Mouse (Mus musculus) activated CD4-positive, CD25-positive, alpha-beta regulatory T cell, adult 4 months (primary cell): ENCODE results near the gene Ankrd13b. TPM values are rescaled to one million over a fixed set of nuclear protein-coding genes. Genes with fewer than 3 reads are reported as not detected.

Source experiments
- ATAC-seq: one replicate; pipeline ENCODE4 v1.8.0; 2017
- polyA plus RNA-seq, 2 experiments: library from polyadenylated mRNA; unstranded; fragments of 100-300 nt; shearing (Covaris generic); gene quantifications; one replicate each; pipeline ENCODE4 v1.2.1; 2017

The Ankrd13b gene
- polyA plus RNA-seq, 2 experiments from 2014 or later, result 0.93 to 1.2 TPM

DNA sequence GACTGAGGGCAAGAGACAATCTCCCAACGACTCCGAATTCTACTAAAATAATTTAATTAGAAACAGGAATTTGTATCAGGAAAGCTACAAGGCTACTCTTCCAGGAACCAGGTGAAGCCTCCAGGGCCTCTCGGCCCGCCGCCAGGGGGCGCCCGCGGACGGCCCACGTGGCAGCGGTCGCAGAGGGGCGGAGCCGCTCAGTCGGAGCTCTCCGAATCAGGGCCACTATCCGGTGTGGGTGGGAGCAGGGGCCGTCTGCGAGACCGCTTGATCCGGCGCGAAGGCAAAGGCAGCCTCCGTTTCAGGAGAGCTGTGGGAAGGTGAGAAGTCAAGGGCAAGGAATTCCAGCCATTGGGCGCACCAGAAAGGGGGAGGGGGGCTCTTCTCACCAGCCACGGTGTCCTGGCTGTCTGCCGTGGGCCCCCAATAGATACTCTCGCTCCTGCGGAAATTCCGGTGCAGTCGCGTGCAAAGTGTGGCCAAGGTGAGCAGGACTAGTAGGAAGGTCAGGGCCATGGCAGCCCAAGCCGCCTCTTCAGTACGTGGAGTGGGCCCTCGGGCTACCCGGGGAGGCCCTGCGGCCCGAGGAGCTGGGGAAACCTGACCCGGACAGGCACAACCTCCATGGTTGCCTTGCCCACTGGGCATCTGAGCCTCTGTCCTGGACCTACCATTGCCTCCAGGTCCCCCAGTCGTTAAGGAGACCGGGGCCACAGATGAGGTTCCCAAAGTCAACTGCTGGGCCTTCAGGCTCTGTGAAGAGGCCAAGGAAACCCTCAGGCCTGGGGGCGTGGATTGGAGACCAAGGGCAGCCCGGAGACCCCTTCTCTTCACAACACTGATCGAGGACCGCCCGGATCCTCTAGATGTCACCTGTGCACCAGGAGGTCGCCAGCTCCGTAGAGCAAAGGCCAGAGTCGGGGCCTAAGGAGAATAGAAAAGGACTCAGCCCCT, 18.9 kb upstream of the Ankrd13b start:
- peak; percentile 80 for ATAC-seq

DNA sequence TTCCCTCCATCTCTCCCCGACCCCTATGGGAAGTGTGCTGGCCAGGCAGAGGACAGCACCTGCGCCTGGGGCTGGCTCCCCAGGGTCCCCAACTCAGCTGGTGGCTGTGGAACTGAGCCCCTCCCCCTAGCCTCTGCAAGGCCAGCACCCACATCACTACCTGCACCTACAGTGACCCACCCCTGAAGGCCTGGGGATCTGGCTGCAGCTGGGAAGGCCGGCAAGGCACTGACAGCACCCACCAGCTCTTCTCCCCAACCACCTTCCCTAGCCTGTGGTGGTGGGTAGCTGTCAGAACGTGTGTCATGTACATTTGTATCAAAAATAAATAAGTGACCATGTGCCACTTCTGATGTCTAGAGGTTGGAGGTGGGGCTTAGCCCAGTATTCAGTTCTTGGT, 17.9 kb upstream of the Ankrd13b start:
- no peak for ATAC-seq

DNA sequence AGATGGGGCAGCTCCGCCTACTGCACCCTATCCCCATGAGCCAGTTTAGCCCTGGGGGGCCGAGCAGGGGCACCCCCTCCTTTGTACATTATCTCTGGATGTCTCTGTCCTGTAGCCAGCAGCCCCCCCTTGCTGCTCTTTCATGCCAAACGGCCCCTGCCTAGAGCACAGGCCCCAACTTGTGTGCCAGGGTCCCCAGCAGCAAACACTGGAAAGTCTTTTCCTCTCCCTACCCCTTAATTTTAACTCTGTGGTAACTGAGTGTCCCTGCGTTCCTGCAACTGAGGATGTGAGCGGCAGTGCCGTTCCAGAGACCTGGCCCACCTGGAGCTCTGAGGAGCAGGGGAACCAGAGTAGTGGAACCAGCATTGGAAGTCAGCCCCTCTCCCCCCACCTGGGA, 17.5 kb upstream of the Ankrd13b start:
- ATAC-seq, result no peak

DNA sequence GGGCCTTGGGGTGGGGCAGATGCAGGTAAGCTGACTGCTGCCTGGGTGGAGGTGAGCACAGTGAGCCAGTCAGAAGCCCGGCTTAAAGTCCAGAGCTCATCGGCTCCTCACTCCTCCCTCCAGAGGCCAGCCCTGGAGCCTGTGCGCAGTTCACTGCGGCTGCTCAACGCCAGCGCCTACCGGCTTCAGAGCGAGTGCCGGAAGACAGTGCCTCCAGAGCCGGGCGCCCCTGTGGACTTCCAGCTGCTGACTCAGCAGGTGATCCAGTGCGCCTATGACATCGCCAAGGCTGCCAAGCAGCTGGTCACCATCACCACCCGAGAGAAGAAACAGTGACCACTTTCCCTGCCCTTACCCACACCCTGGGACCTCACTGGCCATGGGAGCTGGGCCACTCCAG, 16.8 kb upstream of the Ankrd13b start:
- ATAC-seq, result no peak

DNA sequence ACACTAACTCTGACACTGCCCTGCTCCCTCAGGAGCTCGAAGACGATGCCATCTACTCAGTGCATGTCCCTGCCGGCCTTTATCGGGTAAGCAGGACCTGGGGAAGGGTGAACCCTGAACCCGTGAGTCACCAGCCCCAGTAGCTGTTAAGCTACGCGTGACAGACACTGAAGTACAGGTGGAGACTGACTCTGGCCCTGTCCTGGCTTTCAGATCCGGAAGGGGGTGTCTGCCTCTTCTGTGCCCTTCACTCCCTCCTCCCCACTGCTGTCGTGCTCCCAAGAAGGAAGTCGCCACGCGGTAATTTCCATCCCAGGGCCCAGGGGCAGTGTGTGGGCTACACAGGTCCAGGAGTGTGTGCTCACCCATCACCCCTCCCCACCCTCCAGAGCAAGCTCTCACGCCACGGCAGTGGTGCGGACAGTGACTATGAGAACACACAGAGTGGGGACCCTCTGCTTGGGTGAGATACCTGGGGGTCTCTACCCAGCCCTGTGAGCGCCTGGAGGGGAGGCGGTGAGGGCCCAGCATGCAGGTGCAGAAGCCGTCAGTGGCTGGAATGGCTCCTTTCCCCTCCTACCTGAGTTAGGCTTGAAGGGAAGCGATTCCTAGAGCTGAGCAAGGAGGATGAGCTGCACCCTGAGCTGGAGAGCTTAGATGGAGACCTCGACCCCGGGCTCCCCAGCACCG, 16.0 kb upstream of the Ankrd13b start:
- no peak for ATAC-seq

DNA sequence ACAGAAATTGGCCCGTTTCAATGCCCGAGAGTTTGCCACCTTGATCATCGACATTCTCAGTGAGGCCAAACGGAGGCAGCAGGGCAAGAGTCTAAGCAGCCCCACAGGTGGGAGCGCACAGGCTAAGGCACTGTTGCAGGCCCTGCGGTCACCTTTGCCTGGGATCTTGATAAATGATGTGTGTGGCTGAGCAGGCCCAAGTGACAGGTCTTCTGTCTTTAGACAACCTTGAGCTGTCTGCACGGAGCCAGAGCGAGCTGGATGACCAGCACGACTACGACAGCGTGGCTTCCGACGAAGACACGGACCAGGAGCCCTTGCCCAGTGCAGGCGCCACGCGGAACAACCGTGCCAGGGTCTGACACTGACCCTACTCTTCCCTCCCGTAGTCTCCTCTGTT, 14.9 kb upstream of the Ankrd13b start:
- no peak for ATAC-seq

DNA sequence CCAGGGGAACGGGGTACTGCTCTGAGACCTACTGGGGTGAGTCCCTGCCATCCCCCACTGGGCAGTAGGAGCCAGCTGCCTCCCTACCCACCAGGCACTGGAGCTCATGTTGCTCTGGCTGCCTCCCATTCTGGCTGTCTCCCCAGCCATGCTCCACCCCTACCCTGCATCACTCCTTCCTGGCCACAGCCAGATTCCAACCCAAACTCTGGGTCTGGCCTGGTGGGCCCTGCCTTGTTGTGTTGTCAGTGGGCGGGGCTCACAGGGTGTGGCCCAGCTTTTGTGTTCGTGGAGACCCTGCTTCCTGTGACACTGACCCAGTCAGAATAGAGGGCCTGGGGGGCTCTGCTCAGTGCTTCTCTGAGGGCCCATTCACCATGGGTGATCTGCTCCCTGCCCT, 14.0 kb upstream of the Ankrd13b start:
- ATAC-seq, result no peak

DNA sequence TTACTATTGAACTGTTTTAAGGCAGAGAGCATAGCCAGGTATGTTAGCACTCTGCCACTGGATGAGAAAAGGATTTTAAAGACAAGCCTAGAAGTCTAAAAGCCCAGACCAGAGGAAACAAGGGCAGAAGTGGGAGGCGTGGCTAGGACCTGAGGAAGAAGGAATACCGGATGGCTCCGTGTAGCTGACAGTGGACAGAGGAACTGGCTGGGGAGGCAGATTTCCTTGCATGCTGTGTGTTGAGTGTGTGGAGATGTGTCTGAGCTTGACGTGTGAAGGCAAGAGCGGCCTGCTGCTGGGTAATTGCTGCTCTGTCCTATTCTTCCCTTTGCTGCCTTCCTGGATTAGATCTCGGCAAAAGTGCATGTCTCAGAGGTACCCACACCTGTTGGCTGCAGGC, 13.0 kb upstream of the Ankrd13b start:
- ATAC-seq, result no peak

DNA sequence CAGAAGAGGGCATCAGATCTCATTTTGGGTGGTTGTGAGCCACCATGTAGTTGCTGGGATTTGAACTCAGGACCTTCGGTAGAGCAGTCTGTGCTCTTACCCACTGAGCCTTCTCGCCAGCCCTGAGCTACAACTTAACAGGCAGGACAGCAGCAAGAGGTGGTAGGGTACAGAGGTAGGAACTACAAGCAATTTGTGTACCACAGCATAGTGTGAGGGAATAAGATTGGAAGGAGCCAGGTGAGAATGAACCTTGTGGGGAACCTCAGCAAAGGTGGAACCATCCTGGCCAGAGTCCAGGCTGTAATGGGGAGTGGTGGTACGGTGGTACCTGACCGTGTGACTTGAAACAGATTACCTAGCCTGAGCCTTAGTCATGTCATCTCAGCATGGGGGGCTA, 12.5 kb upstream of the Ankrd13b start:
- ATAC-seq, result no peak

DNA sequence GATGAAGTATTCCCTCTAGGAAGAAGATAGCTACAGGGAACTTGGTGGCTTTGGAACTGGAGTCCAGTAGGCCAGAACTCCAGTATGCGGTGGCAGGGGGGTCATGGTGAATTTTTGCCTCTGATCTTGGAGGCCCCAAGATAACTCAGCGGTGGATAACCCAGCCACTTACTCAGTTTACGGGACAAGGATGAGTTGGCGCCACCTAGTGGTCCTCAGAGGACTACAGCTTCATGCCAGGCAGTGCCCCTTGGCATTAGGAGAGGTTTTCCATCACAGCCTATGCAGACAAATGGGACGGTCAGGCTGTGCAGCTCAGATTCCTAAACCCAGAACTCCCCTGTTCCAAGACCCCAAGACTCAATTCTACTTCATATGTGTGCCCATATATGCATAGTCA, 11.9 kb upstream of the Ankrd13b start:
- no peak for ATAC-seq

DNA sequence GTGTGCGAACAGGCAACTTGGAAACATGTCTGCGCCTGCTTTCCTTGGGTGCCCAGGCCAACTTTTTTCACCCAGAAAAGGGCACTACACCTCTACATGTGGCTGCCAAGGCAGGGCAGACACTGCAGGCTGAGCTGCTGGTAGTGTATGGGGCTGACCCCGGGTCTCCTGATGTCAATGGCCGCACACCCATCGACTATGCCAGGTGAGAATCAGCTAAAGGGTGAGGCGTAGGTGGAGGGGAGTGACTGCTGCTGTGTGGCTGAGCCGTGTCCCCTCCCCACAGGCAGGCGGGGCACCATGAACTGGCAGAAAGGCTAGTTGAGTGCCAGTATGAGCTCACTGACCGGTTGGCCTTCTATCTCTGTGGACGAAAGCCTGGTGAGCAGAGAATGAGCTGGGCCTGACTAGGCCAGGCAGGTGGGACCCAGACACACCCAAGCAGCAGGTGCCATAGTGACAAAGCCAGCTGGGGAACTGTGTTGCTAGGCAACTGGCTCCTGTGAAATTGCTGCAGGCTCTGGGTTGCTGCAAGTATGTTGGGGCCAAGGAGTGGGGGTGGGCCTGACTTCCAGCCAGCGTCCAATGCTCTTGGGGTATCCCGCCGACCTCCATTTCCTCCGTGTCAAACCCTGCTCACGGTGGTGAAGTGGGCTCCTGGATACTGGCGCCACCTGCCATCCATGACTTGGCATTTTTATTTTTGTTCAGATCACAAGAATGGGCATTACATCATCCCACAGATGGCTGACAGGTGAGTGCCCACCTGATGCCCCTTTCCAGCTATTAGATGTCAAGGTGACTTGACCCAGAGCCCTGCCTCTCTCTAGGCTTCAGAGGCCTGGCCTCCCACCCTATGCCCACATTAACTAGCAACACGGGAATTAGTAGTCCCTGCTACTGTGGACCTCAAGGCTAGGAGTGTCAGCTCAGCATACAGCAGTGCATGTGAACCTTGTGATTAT, 11.2 kb upstream of the Ankrd13b start:
- no peak for ATAC-seq

DNA sequence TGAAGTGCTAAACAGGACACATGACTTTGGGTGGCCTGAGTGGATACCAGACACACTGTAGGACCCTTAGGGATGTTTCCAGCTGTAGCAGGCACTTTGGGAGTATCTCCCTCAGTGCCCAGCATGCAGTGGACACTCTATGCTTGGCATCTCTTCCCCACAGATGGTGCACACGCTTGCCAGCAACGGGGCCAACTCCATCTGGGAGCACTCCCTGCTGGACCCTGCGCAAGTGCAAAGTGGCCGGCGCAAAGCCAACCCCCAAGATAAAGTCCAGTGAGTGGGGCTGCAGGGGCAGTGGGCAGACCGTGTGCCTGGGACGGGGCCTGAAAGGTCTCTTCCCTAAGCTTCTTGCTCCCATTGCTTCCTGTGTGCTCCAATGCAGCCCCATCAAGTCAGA, 9.9 kb upstream of the Ankrd13b start:
- ATAC-seq, result no peak

DNA sequence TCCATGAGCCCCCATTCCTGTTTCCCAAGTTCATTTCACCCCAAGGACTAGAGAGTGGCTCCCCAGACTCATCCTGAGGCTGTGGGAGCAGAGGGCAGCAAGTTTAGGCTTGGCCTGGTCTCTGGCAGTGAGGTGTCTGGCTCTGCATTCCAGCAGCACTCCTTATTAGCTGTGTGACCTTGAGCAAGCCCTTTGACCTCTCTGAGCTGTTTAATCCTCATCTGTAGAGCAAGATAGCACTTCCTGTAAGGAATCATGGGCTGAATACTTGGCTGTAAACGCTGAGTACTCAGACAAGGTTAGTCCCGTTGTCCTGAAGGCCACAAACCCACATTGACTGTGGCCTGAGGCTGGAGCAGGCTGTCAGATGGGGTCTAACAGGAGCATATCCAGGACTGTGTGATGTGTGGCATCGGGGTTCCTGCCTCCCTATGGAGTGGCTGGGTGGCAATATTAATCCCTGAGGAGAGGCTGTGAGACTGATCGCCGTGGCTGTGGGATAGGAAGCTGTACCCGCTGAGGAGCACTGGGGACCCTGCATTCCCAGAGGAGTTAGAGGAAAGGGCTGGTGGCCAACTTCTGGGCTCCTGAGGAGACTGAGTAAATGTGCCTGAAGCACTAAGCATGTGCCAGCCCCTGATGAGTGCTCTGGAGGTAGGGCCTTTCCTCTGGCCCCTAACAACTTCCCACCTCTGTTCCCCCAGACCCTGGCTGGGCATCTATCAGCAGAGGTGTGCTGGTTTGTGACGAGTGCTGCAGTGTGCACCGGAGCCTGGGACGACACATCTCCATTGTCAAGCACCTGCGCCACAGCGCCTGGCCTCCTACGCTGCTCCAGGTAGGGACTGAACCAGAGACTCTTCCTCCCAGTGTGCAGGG, 9.0 kb upstream of the Ankrd13b start:
- ATAC-seq, result no peak

DNA sequence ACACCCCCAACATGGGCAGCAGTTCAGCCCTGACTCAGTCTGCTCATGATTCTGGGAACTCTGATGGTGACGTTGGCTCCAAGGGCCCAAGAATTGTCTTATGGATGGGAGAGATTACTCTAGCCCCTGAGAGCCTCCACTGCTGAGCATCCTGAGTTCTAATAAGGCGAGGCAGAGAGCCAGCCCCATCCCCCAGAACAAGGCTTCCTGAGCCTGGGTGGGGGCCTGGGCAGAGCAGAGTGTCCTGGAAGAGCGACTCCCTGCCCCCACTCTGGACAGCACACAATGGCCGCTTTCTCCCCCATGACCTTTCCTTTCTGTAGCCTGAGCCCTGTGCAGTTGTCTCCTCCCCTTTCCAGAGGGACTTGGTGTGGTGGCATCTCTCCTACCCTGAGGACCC, 8.4 kb upstream of the Ankrd13b start:
- no peak for ATAC-seq

DNA sequence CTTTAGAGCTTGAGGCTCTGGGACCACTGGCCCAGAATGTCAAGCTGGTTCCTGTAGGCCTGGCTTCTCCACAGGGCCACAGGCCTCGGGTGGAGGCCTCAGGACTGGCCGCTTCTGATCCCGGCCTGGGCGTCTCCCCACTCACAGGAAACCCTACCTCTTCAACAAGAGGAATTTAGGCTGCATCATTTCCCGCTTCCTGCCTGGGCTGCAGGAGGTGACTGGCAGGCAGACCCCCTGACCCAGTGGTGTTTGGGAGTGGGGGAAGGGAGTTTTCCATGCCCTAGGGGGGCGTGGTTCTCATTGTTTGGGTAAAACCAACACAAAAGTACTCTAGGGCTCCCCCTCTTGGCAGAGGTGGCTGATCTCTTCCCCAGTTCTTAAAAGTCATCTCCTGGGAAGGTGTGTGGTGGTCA, 7.9 kb upstream of the Ankrd13b start:
- ATAC-seq, result no peak

DNA sequence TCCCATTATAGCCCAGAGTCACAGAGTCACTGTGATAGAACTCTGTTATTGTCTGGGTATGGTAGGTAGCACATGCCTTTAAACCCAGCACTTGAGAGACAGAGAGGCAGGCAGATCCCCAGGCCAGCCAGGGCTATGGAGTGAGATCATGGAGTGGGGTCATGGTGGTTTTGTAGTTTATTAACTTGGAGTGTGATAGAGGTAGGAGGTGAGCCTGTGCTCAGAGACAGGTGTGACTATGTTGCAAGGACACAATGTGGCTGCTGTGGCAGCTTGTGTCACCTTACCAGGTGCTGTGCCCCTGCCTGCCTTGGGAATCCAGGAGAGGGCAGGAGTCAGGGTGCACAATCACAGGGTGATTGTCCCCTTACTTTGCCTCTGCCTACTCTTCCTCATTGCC, 6.0 kb upstream of the Ankrd13b start:
- ATAC-seq, result no peak

DNA sequence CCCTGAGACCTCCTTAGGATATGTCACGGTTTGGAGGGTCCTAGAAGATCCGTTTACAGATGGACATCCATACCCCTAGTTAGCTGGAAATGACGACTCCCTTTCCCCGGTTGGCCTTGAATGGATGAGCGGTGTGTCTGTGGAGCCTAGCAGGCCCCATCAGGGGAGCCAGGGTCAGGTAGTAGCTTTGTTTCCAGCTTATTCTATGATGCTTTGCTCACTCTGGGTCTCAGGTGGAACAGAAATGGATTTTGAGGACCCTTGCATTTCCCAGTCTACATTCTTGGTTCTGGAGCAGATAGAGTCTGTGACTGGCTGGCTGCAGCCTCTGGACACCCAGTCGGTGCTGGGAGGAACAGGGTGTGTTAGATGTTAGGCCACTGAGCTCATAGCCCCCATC, 5.3 kb upstream of the Ankrd13b start:
- no peak for ATAC-seq

DNA sequence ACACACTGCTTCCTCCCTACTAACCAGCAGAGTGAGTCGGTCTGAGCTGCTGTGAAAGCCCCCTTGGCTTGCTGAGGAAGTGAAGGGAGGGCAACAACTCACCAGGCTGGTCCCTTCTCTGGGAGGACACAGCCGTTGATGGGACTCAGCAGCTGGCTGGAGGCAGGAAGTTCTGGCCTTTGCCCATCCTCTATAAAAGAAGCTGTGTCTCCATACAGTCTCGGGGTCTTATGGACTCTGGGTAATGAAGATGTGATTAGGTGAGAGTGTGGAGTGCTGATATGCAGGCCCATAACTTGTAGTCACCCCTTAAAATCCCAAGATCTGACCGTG, 4.8 kb upstream of the Ankrd13b start:
- no peak for ATAC-seq

DNA sequence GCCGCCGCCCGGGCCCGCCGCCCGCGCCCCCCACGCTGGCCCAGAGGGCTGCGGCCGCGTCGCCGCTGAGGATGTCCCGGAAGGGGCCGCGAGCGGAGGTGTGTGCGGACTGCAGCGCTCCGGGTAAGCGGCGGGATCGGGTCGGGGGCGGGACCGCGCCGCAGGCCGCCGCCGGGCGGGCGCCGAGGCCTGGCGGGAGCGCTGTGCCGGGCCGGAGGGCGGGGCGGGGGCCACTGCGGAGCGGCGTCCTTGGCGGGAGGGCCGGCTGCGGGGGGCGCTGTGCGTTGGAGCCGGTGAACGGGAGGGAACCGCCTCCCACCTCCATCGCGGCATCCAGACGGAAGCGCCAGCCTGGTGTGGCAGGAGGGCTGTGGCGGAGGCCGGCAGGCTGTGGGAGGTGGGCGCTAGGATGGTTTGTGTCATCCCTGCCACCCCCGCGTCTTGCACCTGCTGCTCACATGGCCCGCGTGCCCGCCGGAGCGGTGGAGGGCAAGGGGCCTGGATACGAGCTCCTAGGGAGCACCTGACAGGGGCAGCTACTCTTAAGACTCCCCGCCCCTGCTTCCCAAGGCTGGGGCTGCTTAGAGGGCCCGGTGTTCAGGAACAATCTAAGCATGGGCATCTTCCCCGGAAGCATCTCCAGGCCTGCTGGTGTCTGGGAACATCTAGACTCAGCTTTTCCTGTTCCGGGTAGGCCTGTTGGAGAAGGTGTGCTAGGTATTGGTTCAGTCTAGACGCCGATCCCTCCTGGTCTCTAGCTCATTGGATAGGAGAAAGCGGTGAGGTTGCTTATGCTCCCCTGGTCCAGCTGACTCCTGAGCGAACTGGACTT, 4.2 kb upstream of the Ankrd13b start, which contains the start of gene Git1:
TSS of gene Git1 (plus strand) at position 51 of the 832 bp plus-strand sequence.
- no peak for ATAC-seq

DNA sequence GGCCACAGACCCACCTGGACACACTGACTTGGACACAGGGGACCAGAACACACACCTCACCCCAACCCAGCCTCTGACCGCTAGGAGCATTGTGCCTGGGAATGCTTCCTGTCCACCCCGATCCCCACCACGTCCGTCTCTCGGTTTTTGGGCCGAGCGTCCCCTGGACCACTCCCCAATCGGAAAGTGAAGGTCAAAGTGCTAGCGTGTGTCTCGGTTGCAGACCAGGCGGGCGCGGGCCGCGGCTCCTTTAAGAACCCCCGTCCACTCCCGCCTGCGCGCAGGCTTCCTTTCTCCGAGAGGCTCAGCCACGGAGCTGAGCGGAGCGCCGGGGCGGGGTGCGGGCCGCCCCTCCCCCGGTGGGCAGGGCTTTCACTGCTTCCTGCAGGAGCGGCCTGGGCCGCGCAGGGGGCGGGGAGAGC, 3.4 kb upstream of the Ankrd13b start:
- peak; percentile 75 for ATAC-seq

DNA sequence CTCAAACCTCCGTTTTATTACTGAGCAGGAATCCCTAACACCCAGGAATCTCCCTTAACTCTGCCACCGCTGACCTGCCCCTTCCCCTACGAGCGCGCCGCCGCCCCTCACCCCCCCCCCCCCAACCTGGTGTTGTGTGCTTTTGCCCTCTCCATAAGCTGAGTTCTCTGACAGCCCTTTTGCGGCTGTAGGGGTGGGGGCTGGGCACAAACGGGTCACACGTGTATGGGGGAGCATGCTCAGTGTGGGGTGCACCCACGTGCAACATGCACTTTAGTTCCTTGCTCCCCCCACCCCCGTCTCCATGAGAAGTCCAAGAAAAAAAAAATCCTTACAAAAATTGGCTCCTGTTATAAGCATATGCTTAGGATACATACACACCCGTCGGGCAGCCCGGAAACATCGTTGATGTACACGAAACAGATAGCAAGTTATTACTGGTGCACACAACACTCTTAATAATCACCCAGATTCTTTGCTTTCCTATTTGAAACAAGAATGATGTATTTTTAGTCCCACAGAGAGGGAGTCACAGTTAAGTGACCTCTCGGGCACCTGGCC, 2.9 kb upstream of the Ankrd13b start:
- no peak for ATAC-seq
